Mouse (Mus musculus) ES-E14 (cell line): ENCODE measurements at regions not wholly inside any gene's neighbourhood (a gene's known extent, or its start where the extent isn't known, plus 50 kb on each side); places are given as distances from the start of the nearest gene placed in this dataset.

Experiments used
- DNase-seq: peaks from one replicate; pipeline ENCODE4 v3.0.0-alpha.2; 2013; ENCODE audit warnings: low read depth, low spot score
- H3K27ac ChIP-seq: 2 replicates; pipeline ENCODE4 v1.5.1; 2012; ENCODE audit warnings: low read depth, mild to moderate bottlenecking, low read length, moderate library complexity, mixed read lengths; ENCODE audit not compliant: poor library complexity, insufficient read depth, severe bottlenecking
- H3K36me3 ChIP-seq: 2 replicates; pipeline ENCODE4 v1.6.1; 2012; ENCODE audit warnings: mild to moderate bottlenecking, low read length, moderate library complexity, mixed read lengths; ENCODE audit not compliant: control insufficient read depth, poor library complexity, insufficient read depth, severe bottlenecking
- H3K4me1 ChIP-seq, 2 experiments: fragments of 150-350 bp in 1 of 2; sonication (generic) in 1 of 2; 2 replicates each; pipeline ENCODE4 v1.6.1; 2012; ENCODE audit warnings: low read length in 2 of 2, mild to moderate bottlenecking in 1 of 2, mixed read lengths in 1 of 2; ENCODE audit not compliant: control insufficient read depth in 2 of 2, insufficient read depth in 2 of 2, poor library complexity in 1 of 2
- H3K4me3 ChIP-seq, 2 experiments: fragments of 150-350 bp in 1 of 2; sonication (generic) in 1 of 2; 2 replicates each; pipeline ENCODE4 v1.5.1; 2012; ENCODE audit warnings: low read length in 2 of 2, low read depth in 1 of 2, mild to moderate bottlenecking in 1 of 2, mixed read lengths in 1 of 2; ENCODE audit not compliant: insufficient read depth in 1 of 2, poor library complexity in 1 of 2, severe bottlenecking in 1 of 2
- H3K9ac ChIP-seq: 2 replicates; pipeline ENCODE4 v1.6.1; 2012; ENCODE audit warnings: low read depth, mild to moderate bottlenecking, low read length, mixed read lengths; ENCODE audit not compliant: poor library complexity, insufficient read depth, severe bottlenecking
- H3K9me3 ChIP-seq: fragments of 150-350 bp; sonication (generic); 2 replicates; pipeline ENCODE4 v1.6.1; 2012; ENCODE audit warnings: low read depth, mild to moderate bottlenecking, low read length; ENCODE audit not compliant: control insufficient read depth, insufficient read depth
- CHD2 ChIP-seq: IDR thresholded peaks from 2 replicates; pipeline ENCODE4 v1.6.1; 2014; ENCODE audit warnings: mild to moderate bottlenecking, low read depth, low read length, inconsistent platforms
- HCFC1 ChIP-seq: IDR thresholded peaks from 2 replicates; pipeline ENCODE4 v1.6.1; 2012; ENCODE audit warnings: low read length, inconsistent platforms, borderline replicate concordance; ENCODE audit not compliant: insufficient read depth
- MAFK ChIP-seq: IDR thresholded peaks from 2 replicates; pipeline ENCODE4 v1.6.1; 2014; ENCODE audit warnings: mild to moderate bottlenecking, low read depth, low read length, inconsistent platforms; ENCODE audit not compliant: insufficient read depth
- ZC3H11A ChIP-seq: IDR thresholded peaks from 2 replicates; pipeline ENCODE4 v1.6.1; 2012; ENCODE audit warnings: low read depth, mild to moderate bottlenecking, inconsistent platforms, low read length, borderline replicate concordance
- ZNF384 ChIP-seq: IDR thresholded peaks from 2 replicates; pipeline ENCODE4 v1.6.1; 2012; ENCODE audit warnings: low read depth, low read length, inconsistent platforms
- in situ Hi-C, 2 experiments: fragments of 600-800 bp; cut with MboI; formaldehyde crosslinking; loops; one replicate each; pipeline ENCODE4 v1.15.1; 2025; ENCODE audit warnings: low sequenced_read_pairs in 2 of 2, inconsistent platforms in 1 of 2; ENCODE audit not compliant: unreplicated experiment in 2 of 2

- DNase-seq = no peak
- no peaks in the 10 kb centered on the region for H3K4me1 ChIP-seq
- no peaks in the 10 kb centered on the region for H3K36me3 ChIP-seq
- no peak overlapping the region for H3K4me3 ChIP-seq
- no peak overlapping the region for H3K9ac ChIP-seq
- no peak overlapping the region for H3K27ac ChIP-seq
- H3K9me3 ChIP-seq = no peaks in the 10 kb centered on the region
- TF ChIP-seq CHD2 = no peak
- no peak for TF ChIP-seq ZNF384
- no peak for TF ChIP-seq MAFK
- TF ChIP-seq HCFC1 = no peak
- TF ChIP-seq ZC3H11A = no peak
- in situ Hi-C loops = no loop called here
Observed at GRCm38 (mm10) chr3:63146237-63146636, 95.1 kb upstream of the Mme start.

- in situ Hi-C loops = no loop called here
- no peak for TF ChIP-seq MAFK
- no peak for TF ChIP-seq ZC3H11A
- no peak for TF ChIP-seq HCFC1
- TF ChIP-seq ZNF384 = no peak
- TF ChIP-seq CHD2 = no peak
- Histone ChIP-seq H3K4me1 (no peaks in the 10 kb centered on the region), H3K9me3 (no peaks in the 10 kb centered on the region), H3K4me3 (no peak overlapping the region), H3K27ac (no peak overlapping the region), H3K9ac (no peak overlapping the region), H3K36me3 (no peaks in the 10 kb centered on the region)
- no peak for DNase-seq
Observed at GRCm38 (mm10) chr3:63182411-63183166, 58.7 kb upstream of the Mme start.

- no peak for DNase-seq
- H3K9ac ChIP-seq = no peak overlapping the region
- in situ Hi-C loops = no loop called here
- H3K4me1 ChIP-seq = no peaks in the 10 kb centered on the region
- no peak overlapping the region for H3K4me3 ChIP-seq
- TF ChIP-seq HCFC1 (no peak), MAFK (no peak)
- H3K9me3 ChIP-seq = no peaks in the 10 kb centered on the region
- H3K27ac ChIP-seq = no peak overlapping the region
- H3K36me3 ChIP-seq = no peaks in the 10 kb centered on the region
Observed at GRCm38 (mm10) chr3:63187836-63188440, 53.4 kb upstream of the Mme start.
